Mouse (Mus musculus) neural tube, embryonic 14.5 days (tissue): ENCODE results near the gene Olfr279. TPM values are rescaled to one million over a fixed set of nuclear protein-coding genes. Genes with fewer than 3 reads are reported as not detected.
"Not testable (repeated sequence)": the region's sequence is repeated elsewhere in the genome, so short reads cannot be mapped to it uniquely, and the experiment has no call there.

ENCODE experiments used
- ATAC-seq: fragments of 200-750 bp; cut with Nextera tagmentation; 2 replicates; pipeline ENCODE4 v1.8.0; 2017; ENCODE audit warnings: low read depth, mild to moderate bottlenecking, moderate TSS enrichment, moderate library complexity
- H3K27ac ChIP-seq: fragments of 300-500 bp; sonication (generic); 2 replicates; pipeline ENCODE4 v1.5.1; 2014; ENCODE audit warnings: low read depth, mild to moderate bottlenecking, control low read depth, low read length, moderate library complexity, mixed read lengths
- H3K27me3 ChIP-seq: fragments of 300-500 bp; sonication (generic); 2 replicates; pipeline ENCODE4 v1.6.1; 2014; ENCODE audit warnings: low read length; ENCODE audit not compliant: control insufficient read depth, insufficient read depth
- H3K36me3 ChIP-seq: fragments of 300-500 bp; sonication (generic); 2 replicates; pipeline ENCODE4 v1.6.1; 2014; ENCODE audit warnings: low read length, mixed read lengths; ENCODE audit not compliant: control insufficient read depth, insufficient read depth
- H3K4me1 ChIP-seq: fragments of 300-500 bp; sonication (generic); 2 replicates; pipeline ENCODE4 v1.6.1; 2014; ENCODE audit warnings: low read length; ENCODE audit not compliant: control insufficient read depth, insufficient read depth
- H3K4me2 ChIP-seq: fragments of 300-500 bp; sonication (generic); 2 replicates; pipeline ENCODE4 v1.6.1; 2014; ENCODE audit warnings: mild to moderate bottlenecking, low read depth, low read length, control low read depth
- H3K4me3 ChIP-seq: fragments of 300-500 bp; sonication (generic); 2 replicates; pipeline ENCODE4 v1.5.1; 2014; ENCODE audit warnings: low read depth, low read length, control low read depth, mixed read lengths
- H3K9ac ChIP-seq: fragments of 300-500 bp; sonication (generic); replicated peaks from 2 replicates; pipeline ENCODE4 v1.6.1; 2014; ENCODE audit warnings: low read depth, mild to moderate bottlenecking, control low read depth, low read length, mixed read lengths
- H3K9me3 ChIP-seq: fragments of 300-500 bp; sonication (generic); 2 replicates; pipeline ENCODE4 v1.6.1; 2016; ENCODE audit warnings: low read length; ENCODE audit not compliant: control insufficient read depth
- whole genome bisulfite sequencing: fragments of 180-500 bp; shearing (Covaris S2); extraction: QIAGEN DNeasy Blood & Tissue Kit; methylation state at CpG from one replicate; pipeline ENCODE4 v1.1.7; 2014; 5-methylcytosine and 5-hydroxymethylcytosine counted together
- polyA plus RNA-seq: library from polyadenylated mRNA; unstranded; fragments of >200 nt; fragmentation: Nextera tagmentation; extraction: Ambion mirVana; gene quantifications from 2 replicates; pipeline ENCODE4 v1.2.1, GENCODE M21; 2014

The Olfr279 gene
- polyA plus RNA-seq, 1 experiment from 2014 or later: not detected

- 89% methylated on average over 9 of the region's 9 CpGs for WGBS
- H3K4me2 ChIP-seq: no peak overlapping the region
- no peak for ATAC-seq
- no peaks in the 10 kb centered on the region for H3K27me3 ChIP-seq
- no peaks in the 10 kb centered on the region for H3K36me3 ChIP-seq
- H3K4me3 ChIP-seq: no peak overlapping the region
- H3K9me3 ChIP-seq: no peaks in the 10 kb centered on the region
- no peak overlapping the region for H3K27ac ChIP-seq
- no peak overlapping the region for H3K9ac ChIP-seq
- H3K4me1 ChIP-seq: no peaks in the 10 kb centered on the region
Observed at GRCm38 (mm10) chr15:98506253-98506957, 14.2 kb downstream of the Olfr279 start.

- no peak for ATAC-seq
- Histone ChIP-seq H3K9me3 (no peaks in the 10 kb centered on the region), H3K36me3 (no peaks in the 10 kb centered on the region), H3K27ac (no peak overlapping the region), H3K4me3 (no peak overlapping the region), H3K27me3 (no peaks in the 10 kb centered on the region), H3K9ac (no peak overlapping the region), H3K4me2 (no peak overlapping the region), H3K4me1 (no peaks in the 10 kb centered on the region)
- 86% methylated on average over 6 of the region's 6 CpGs for WGBS
Observed at GRCm38 (mm10) chr15:98507321-98507720, 15.1 kb downstream of the Olfr279 start.

GRCm38 (mm10) chr15:98509387-98509786 lies 17.2 kb downstream of the Olfr279 start:
- no peak overlapping the region for H3K27ac ChIP-seq
- H3K27me3 ChIP-seq: no peaks in the 10 kb centered on the region
- no peak overlapping the region for H3K4me2 ChIP-seq
- no peak overlapping the region for H3K4me3 ChIP-seq
- no peaks in the 10 kb centered on the region for H3K9me3 ChIP-seq
- H3K9ac ChIP-seq: no peak overlapping the region
- 54% methylated on average over 2 of the region's 2 CpGs for WGBS
- no peaks in the 10 kb centered on the region for H3K4me1 ChIP-seq
- H3K36me3 ChIP-seq: no peaks in the 10 kb centered on the region
- ATAC-seq: no peak

GRCm38 (mm10) chr15:98510438-98511385 lies 18.5 kb downstream of the Olfr279 start:
- H3K9ac ChIP-seq: no peak overlapping the region
- ATAC-seq: peak; percentile 34; the same call in 1 of the 2 replicates
- H3K4me1 ChIP-seq: no peaks in the 10 kb centered on the region
- WGBS: 27% methylated on average over 25 of the region's 25 CpGs
- H3K27me3 ChIP-seq: no peaks in the 10 kb centered on the region
- H3K36me3 ChIP-seq: no peaks in the 10 kb centered on the region
- H3K4me2 ChIP-seq: peak overlapping the region; percentile 38
- no peak overlapping the region for H3K4me3 ChIP-seq
- no peak overlapping the region for H3K27ac ChIP-seq
- no peaks in the 10 kb centered on the region for H3K9me3 ChIP-seq

- Histone ChIP-seq H3K27me3 (no peaks in the 10 kb centered on the region), H3K36me3 (no peaks in the 10 kb centered on the region), H3K9me3 (no peaks in the 10 kb centered on the region), H3K27ac (no peak overlapping the region), H3K4me3 (no peak overlapping the region), H3K4me2 (no peak overlapping the region), H3K9ac (no peak overlapping the region), H3K4me1 (no peaks in the 10 kb centered on the region)
- WGBS: 52% methylated on average over 13 of the region's 13 CpGs
- ATAC-seq: no peak
Observed at GRCm38 (mm10) chr15:98511386-98511928, 19.3 kb downstream of the Olfr279 start.

- no peak for ATAC-seq
- H3K4me2 ChIP-seq: no peak overlapping the region
- H3K9me3 ChIP-seq: no peaks in the 10 kb centered on the region
- WGBS: 66% methylated on average over 8 of the region's 8 CpGs
- H3K9ac ChIP-seq: no peak overlapping the region
- H3K4me1 ChIP-seq: no peaks in the 10 kb centered on the region
- H3K27me3 ChIP-seq: no peaks in the 10 kb centered on the region
- no peaks in the 10 kb centered on the region for H3K36me3 ChIP-seq
- H3K4me3 ChIP-seq: no peak overlapping the region
- no peak overlapping the region for H3K27ac ChIP-seq
Observed at GRCm38 (mm10) chr15:98512232-98512631, 20.0 kb downstream of the Olfr279 start.

GRCm38 (mm10) chr15:98512799-98513321 lies 20.7 kb downstream of the Olfr279 start:
- ATAC-seq: no peak
- Histone ChIP-seq H3K9me3 (no peaks in the 10 kb centered on the region), H3K27me3 (no peaks in the 10 kb centered on the region), H3K4me1 (no peaks in the 10 kb centered on the region), H3K4me2 (no peak overlapping the region), H3K36me3 (no peaks in the 10 kb centered on the region), H3K9ac (no peak overlapping the region), H3K4me3 (no peak overlapping the region), H3K27ac (no peak overlapping the region)
- 60% methylated on average over 17 of the region's 17 CpGs for WGBS

- H3K4me3 ChIP-seq, H3K4me1 ChIP-seq, ATAC-seq, H3K27me3 ChIP-seq, H3K9me3 ChIP-seq, H3K9ac ChIP-seq, H3K36me3 ChIP-seq, H3K27ac ChIP-seq, H3K4me2 ChIP-seq: not testable (repeated sequence)
- 63% methylated on average over 3 of the region's 3 CpGs for WGBS
Observed at GRCm38 (mm10) chr15:98513676-98514075, 21.5 kb downstream of the Olfr279 start.
